Mouse (Mus musculus) ES-E14 (cell line): Measurements from ENCODE around the gene Cyp2f2.

Experiments used
- CHD2 ChIP-seq: IDR thresholded peaks from 2 replicates; pipeline ENCODE4 v1.6.1; 2014; ENCODE audit warnings: mild to moderate bottlenecking, low read depth, low read length, inconsistent platforms
- HCFC1 ChIP-seq: IDR thresholded peaks from 2 replicates; pipeline ENCODE4 v1.6.1; 2012; ENCODE audit warnings: low read length, inconsistent platforms, borderline replicate concordance; ENCODE audit not compliant: insufficient read depth
- ZC3H11A ChIP-seq: IDR thresholded peaks from 2 replicates; pipeline ENCODE4 v1.6.1; 2012; ENCODE audit warnings: low read depth, mild to moderate bottlenecking, inconsistent platforms, low read length, borderline replicate concordance

GRCm38 (mm10) chr7:27180036-27180435, 60.3 kb downstream of the Cyp2f2 start:
- no peak for TF ChIP-seq HCFC1
- no peak for TF ChIP-seq ZC3H11A
- TF ChIP-seq CHD2 = no peak
